Mouse (Mus musculus) heart, adult 2 months (tissue): ENCODE data around the gene Sox15.

Experiments used
- CTCF ChIP-seq: fragments of 200-600 bp; IDR thresholded peaks from 2 replicates; pipeline ENCODE4 v1.8.1; 2022; ENCODE audit warnings: antibody characterized with exemption, mild to moderate bottlenecking, moderate library complexity
- POLR2A ChIP-seq: fragments of 200-500 bp; IDR thresholded peaks from 2 replicates; pipeline ENCODE4 v1.6.1; 2011; ENCODE audit warnings: mild to moderate bottlenecking, low read depth, low read length, control low read depth; ENCODE audit not compliant: insufficient read depth

DNA sequence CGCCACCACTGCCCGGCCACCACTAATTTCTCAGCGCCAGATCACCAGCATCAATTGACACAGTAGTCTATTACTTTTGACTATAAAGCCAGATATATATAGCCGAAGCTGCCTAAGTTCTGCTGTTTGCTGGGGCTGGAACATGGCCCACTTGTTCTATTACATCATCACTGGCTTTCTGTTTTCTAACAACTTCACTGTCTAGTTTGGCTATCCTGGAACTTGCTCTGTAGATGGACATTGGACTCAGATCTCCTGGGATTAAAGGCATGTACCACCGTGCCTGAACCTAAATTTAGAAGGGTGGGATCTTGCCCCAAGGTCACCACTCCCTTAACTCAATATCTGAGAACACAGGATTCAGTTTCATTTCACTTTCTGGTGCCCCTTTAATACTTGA, 9.3 kb upstream of the Sox15 start:
- TF ChIP-seq CTCF (no peak), POLR2A (no peak)
